Mouse (Mus musculus) embryonic fibroblast, embryonic 13.5 days (primary cell): ENCODE results near the gene Mon2.

Experiments
- CTCF ChIP-seq: IDR thresholded peaks from 2 replicates; pipeline ENCODE4 v1.5.1; 2011; ENCODE audit warnings: mild to moderate bottlenecking, control low read depth, low read length, moderate library complexity, borderline replicate concordance; ENCODE audit not compliant: insufficient read depth
- POLR2A ChIP-seq: IDR thresholded peaks from 2 replicates; pipeline ENCODE4 v1.6.1; 2011; ENCODE audit warnings: low read depth, mild to moderate bottlenecking, control low read depth, low read length, moderate library complexity

- no peak for TF ChIP-seq CTCF
- TF ChIP-seq POLR2A, result no peak
Measured at GRCm38 (mm10) chr10:123094504-123094903, 18.2 kb upstream of the Mon2 start.
